Mouse (Mus musculus) limb, embryonic 12.5 days (tissue): ENCODE data around the gene Trp73. TPM values are rescaled to one million over a fixed set of nuclear protein-coding genes. Genes with fewer than 3 reads are reported as not detected.

ENCODE experiments used
- ATAC-seq: fragments of 200-750 bp; cut with Nextera tagmentation; 2 replicates; pipeline ENCODE4 v1.8.0; 2017; ENCODE audit warnings: low read depth, moderate TSS enrichment; ENCODE audit not compliant: insufficient number of reproducible peaks, insufficient read depth, low FRiP score, low TSS enrichment
- H3K27ac ChIP-seq: fragments of 300-500 bp; sonication (generic); 2 replicates; pipeline ENCODE4 v1.5.1; 2016; ENCODE audit warnings: mild to moderate bottlenecking, moderate library complexity
- H3K27me3 ChIP-seq: fragments of 300-500 bp; sonication (generic); 2 replicates; pipeline ENCODE4 v1.6.1; 2016; ENCODE audit warnings: mild to moderate bottlenecking, moderate library complexity
- H3K36me3 ChIP-seq: fragments of 300-500 bp; sonication (generic); 2 replicates; pipeline ENCODE4 v1.6.1; 2016; ENCODE audit warnings: mild to moderate bottlenecking, moderate library complexity
- H3K4me1 ChIP-seq: fragments of 300-500 bp; sonication (generic); replicated peaks from 2 replicates; pipeline ENCODE4 v1.6.1; 2016
- H3K4me2 ChIP-seq: fragments of 300-500 bp; sonication (generic); 2 replicates; pipeline ENCODE4 v1.6.1; 2016; ENCODE audit warnings: mild to moderate bottlenecking, moderate library complexity
- H3K4me3 ChIP-seq: fragments of 300-500 bp; sonication (generic); replicated peaks from 2 replicates; pipeline ENCODE4 v1.5.1; 2016; ENCODE audit warnings: mild to moderate bottlenecking
- H3K9ac ChIP-seq: fragments of 300-500 bp; sonication (generic); replicated peaks from 2 replicates; pipeline ENCODE4 v1.6.1; 2016; ENCODE audit warnings: mild to moderate bottlenecking, moderate library complexity
- H3K9me3 ChIP-seq: fragments of 300-500 bp; sonication (generic); 2 replicates; pipeline ENCODE4 v1.6.1; 2016; ENCODE audit warnings: mild to moderate bottlenecking, moderate library complexity
- WGBS: fragments of 180-500 bp; shearing (Covaris S2); methylation state at CpG from one replicate; pipeline ENCODE4 v1.1.7; 2016; 5-methylcytosine and 5-hydroxymethylcytosine counted together
- polyA plus RNA-seq: library from polyadenylated mRNA; unstranded; fragments of >200 nt; fragmentation: Nextera tagmentation; extraction: Ambion mirVana; gene quantifications from 2 replicates; pipeline ENCODE4 v1.2.1, GENCODE M21; 2016

Trp73 gene
- polyA plus RNA-seq, 1 experiment from 2014 or later = 1.2 TPM

GRCm38 (mm10) chr4:154015476-154015875, 124.5 kb downstream of the Trp73 start:
- WGBS = 91% methylated on average over 11 of the region's 11 CpGs

GRCm38 (mm10) chr4:154012132-154012882, 127.7 kb downstream of the Trp73 start:
- 2% methylated on average over 55 of the region's 55 CpGs for WGBS
- Histone ChIP-seq H3K9ac (peak overlapping the region; percentile 97), H3K36me3 (peaks cover 40% of the 10 kb centered on the region), H3K4me3 (peak overlapping the region; percentile 100), H3K27me3 (no peaks in the 10 kb centered on the region), H3K4me2 (peak overlapping the region; percentile 99), H3K9me3 (no peaks in the 10 kb centered on the region), H3K27ac (peak overlapping the region; percentile 72), H3K4me1 (peaks cover 24% of the 10 kb centered on the region)
- ATAC-seq = no peak

More at GRCm38 (mm10) chr4:154015476-154015875, 124.5 kb downstream of the Trp73 start:
- Histone ChIP-seq H3K9ac (no peak overlapping the region), H3K36me3 (peaks cover 70% of the 10 kb centered on the region), H3K4me1 (peaks cover 24% of the 10 kb centered on the region), H3K4me3 (no peak overlapping the region), H3K4me2 (no peak overlapping the region), H3K9me3 (no peaks in the 10 kb centered on the region), H3K27ac (no peak overlapping the region), H3K27me3 (no peaks in the 10 kb centered on the region)
- no peak for ATAC-seq

GRCm38 (mm10) chr4:154011646-154012089, 128.3 kb downstream of the Trp73 start, which contains the start of gene Lrrc47:
Gene Lrrc47, plus strand, starts transcription at chr4:154011731.
- Histone ChIP-seq H3K4me3 (peak within 1 kb of the TSS; percentile 100), H3K4me2 (peak within 1 kb of the TSS; percentile 99), H3K9me3 (no peaks in the 10 kb centered on the region), H3K27ac (peak within 1 kb of the TSS; percentile 72), H3K9ac (peak within 1 kb of the TSS; percentile 97), H3K36me3 (peaks cover 40% of the 10 kb centered on the region), H3K4me1 (peaks cover 24% of the 10 kb centered on the region), H3K27me3 (no peaks in the 10 kb centered on the region)
- peak; percentile 91 for ATAC-seq
- under 1% methylated on average over 54 of the region's 59 CpGs for WGBS

GRCm38 (mm10) chr4:154010907-154011645, 128.9 kb downstream of the Trp73 start:
- Histone ChIP-seq H3K4me3 (peak overlapping the region; percentile 100), H3K4me2 (peak overlapping the region; percentile 99), H3K9me3 (no peaks in the 10 kb centered on the region), H3K4me1 (peaks cover 24% of the 10 kb centered on the region), H3K27me3 (no peaks in the 10 kb centered on the region), H3K36me3 (peaks cover 40% of the 10 kb centered on the region), H3K9ac (peak overlapping the region; percentile 97), H3K27ac (peak overlapping the region; percentile 72)
- peak; percentile 56 for ATAC-seq
- WGBS = 29% methylated on average over 13 of the region's 13 CpGs

- H3K4me2 ChIP-seq = no peak overlapping the region
- H3K4me1 ChIP-seq = peaks cover 11% of the 10 kb centered on the region
- H3K9ac ChIP-seq = no peak overlapping the region
- H3K9me3 ChIP-seq = no peaks in the 10 kb centered on the region
- H3K36me3 ChIP-seq = peaks cover 47% of the 10 kb centered on the region
- 78% methylated on average over 4 of the region's 4 CpGs for WGBS
- no peak for ATAC-seq
- H3K27me3 ChIP-seq = no peaks in the 10 kb centered on the region
- no peak overlapping the region for H3K27ac ChIP-seq
- no peak overlapping the region for H3K4me3 ChIP-seq
Observed at GRCm38 (mm10) chr4:154007759-154008158, 132.2 kb downstream of the Trp73 start.

GRCm38 (mm10) chr4:154006264-154006663, 133.7 kb downstream of the Trp73 start:
- Histone ChIP-seq H3K4me1 (peaks cover 5% of the 10 kb centered on the region; the same call in 1 of the 2 replicates), H3K9ac (no peak overlapping the region), H3K27me3 (no peaks in the 10 kb centered on the region), H3K4me2 (no peak overlapping the region), H3K4me3 (no peak overlapping the region), H3K36me3 (peaks cover 58% of the 10 kb centered on the region), H3K9me3 (no peaks in the 10 kb centered on the region), H3K27ac (no peak overlapping the region)
- no peak for ATAC-seq
- WGBS = 91% methylated on average over 6 of the region's 6 CpGs

Other genes with a start within 250 kb of the Trp73 start
- 105 and 116 TPM in 2 replicates for gene A430005L14Rik, start 183.0 kb downstream of the Trp73 start, polyA plus RNA-seq
- gene Dffb, start 165.1 kb downstream of the Trp73 start, polyA plus RNA-seq = 14.9 and 15.9 TPM in 2 replicates
- 20.4 and 21.0 TPM in 2 replicates for gene Cep104, start 165.0 kb downstream of the Trp73 start, polyA plus RNA-seq
- 34.4 and 37.8 TPM in 2 replicates for gene Lrrc47, start 128.5 kb downstream of the Trp73 start, polyA plus RNA-seq
- 6.3 and 8.1 TPM in 2 replicates for gene Smim1, start 114.0 kb downstream of the Trp73 start, polyA plus RNA-seq
- gene Ccdc27, start 97.5 kb downstream of the Trp73 start, polyA plus RNA-seq = not detected in 2 replicates
- gene Wrap73, start 2.2 kb upstream of the Trp73 start, polyA plus RNA-seq = 46.0 and 48.5 TPM in 2 replicates
- gene Tprgl, start 20.5 kb upstream of the Trp73 start, polyA plus RNA-seq = 111 and 115 TPM in 2 replicates
- 58.4 and 59.0 TPM in 2 replicates for gene Megf6, start 30.5 kb upstream of the Trp73 start, polyA plus RNA-seq
- gene Arhgef16, start 161.5 kb upstream of the Trp73 start, polyA plus RNA-seq = 4.2 and 5.2 TPM in 2 replicates
- 0.33 TPM in 1 of 2 replicates, not detected in the other for gene B230104I21Rik, start 195.9 kb upstream of the Trp73 start, polyA plus RNA-seq